Mouse (Mus musculus): ENCODE results near the gene Slc38a4. TPM values are rescaled to one million over a fixed set of nuclear protein-coding genes. Genes with fewer than 3 reads are reported as not detected.

Gene Slc38a4
- polyA plus RNA-seq (2015; fragmentation: Nextera tagmentation; extraction: Ambion mirVana): 2.8 and 5.3 TPM in 2 replicates

DNA sequence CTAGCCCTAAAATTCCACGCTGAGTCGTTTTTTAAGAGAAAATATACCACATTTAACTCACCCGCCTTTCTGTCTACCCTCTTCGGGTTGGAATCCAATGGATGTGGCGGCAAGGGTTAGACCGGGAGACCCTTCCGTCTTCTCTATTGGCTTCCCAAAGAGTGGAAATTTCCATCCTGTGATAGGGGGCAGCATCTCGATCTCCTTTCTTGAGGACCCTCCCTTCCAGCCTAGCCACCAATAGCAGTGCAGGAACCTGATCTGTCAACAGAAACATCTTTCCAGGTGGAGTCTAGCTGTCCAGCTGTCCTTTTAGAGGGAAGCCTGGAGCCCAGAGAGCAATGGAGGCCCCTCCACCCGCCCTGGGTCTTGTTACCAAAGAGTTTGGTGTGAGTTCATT is at the start of gene Slc38a4:
Slc38a4 (minus strand) TSS at position 163 of the 400 bp plus-strand sequence.
- Histone ChIP-seq H3K9me3 (ENCODE audit: control insufficient read depth, low read length) (peaks cover 8% of the 10 kb centered on the region), H3K27ac (ENCODE audit: low read depth, low read length) (no peak within 1 kb of the TSS), H3K4me1 (ENCODE audit: control insufficient read depth, insufficient read depth, low read depth, low read length) (peaks cover 3% of the 10 kb centered on the region; the same call in 1 of the 2 replicates), H3K4me2 (ENCODE audit: low read length) (peak within 1 kb of the TSS; percentile 68), H3K9ac (ENCODE audit: low read depth, low read length) (peak within 1 kb of the TSS; percentile 31), H3K4me3 (ENCODE audit: low read length) (peak within 1 kb of the TSS; percentile 40), H3K27me3 (replicated peaks; ENCODE audit: control insufficient read depth, insufficient read depth, low read length) (no peaks in the 10 kb centered on the region), H3K36me3 (ENCODE audit: control insufficient read depth, insufficient read depth, low read length) (no peaks in the 10 kb centered on the region)
- ATAC-seq: no peak
- 45% methylated on average over 9 of the region's 9 CpGs for WGBS

DNA sequence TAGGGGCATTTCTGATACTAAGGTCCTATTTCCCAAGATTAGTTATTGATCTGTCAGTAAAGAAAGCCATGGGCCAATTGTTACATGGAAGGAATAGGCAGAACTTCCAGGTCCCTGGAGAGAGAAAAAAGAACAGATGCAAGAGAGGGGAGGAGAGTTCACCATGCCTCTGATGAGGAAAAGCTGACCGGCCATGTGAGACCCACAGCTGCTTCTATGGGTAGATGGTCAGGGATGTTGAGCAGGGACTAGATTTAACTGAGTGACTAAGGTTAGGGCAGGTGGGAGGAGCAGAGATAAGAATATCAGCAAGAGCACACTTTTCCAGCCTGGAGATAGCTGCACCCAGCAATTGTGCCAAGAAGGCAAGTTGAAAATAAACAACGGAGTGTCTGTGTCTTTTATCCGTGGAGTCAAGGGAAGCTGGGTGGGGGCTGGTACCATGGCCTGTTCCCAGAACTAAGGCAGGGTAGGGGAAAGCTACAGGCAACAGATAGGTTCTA is 49.2 kb upstream of the Slc38a4 start:
- Histone ChIP-seq H3K27ac (ENCODE audit: low read depth, low read length) (no peak overlapping the region), H3K27me3 (replicated peaks; ENCODE audit: control insufficient read depth, insufficient read depth, low read length) (no peaks in the 10 kb centered on the region), H3K4me1 (ENCODE audit: control insufficient read depth, insufficient read depth, low read depth, low read length) (no peaks in the 10 kb centered on the region), H3K36me3 (ENCODE audit: control insufficient read depth, insufficient read depth, low read length) (no peaks in the 10 kb centered on the region), H3K9ac (ENCODE audit: low read depth, low read length) (no peak overlapping the region), H3K4me3 (ENCODE audit: low read length) (no peak overlapping the region), H3K9me3 (ENCODE audit: control insufficient read depth, low read length) (no peaks in the 10 kb centered on the region), H3K4me2 (ENCODE audit: low read length) (no peak overlapping the region)
- ATAC-seq: no peak
- WGBS: 84% methylated on average over 3 of the region's 3 CpGs

DNA sequence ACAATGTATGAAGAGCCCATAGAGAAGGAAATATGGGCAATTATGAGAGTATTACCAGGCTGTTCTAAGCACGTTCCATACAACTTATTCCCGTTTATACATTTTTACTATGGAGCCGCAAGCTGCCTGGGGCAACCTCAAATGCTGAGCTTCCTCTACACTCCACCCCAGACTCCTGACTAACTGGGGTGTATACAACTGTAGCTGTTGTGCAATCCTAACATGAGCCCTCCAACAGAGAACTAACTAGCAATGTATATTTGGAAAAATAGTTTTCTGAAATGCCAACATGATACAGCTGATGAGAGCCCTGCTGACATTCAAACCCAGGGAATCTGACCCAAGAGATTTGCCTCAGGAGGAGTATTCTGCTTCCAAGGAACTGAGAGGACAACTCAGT is 48.3 kb upstream of the Slc38a4 start:
- no peak overlapping the region for H3K27ac ChIP-seq (ENCODE audit: low read depth, low read length)
- H3K27me3 ChIP-seq (replicated peaks; ENCODE audit: control insufficient read depth, insufficient read depth, low read length): no peaks in the 10 kb centered on the region
- H3K4me3 ChIP-seq (ENCODE audit: low read length): no peak overlapping the region
- whole genome bisulfite sequencing: 84% methylated on average over 3 of the region's 3 CpGs
- H3K9ac ChIP-seq (ENCODE audit: low read depth, low read length): no peak overlapping the region
- H3K9me3 ChIP-seq (ENCODE audit: control insufficient read depth, low read length): no peaks in the 10 kb centered on the region
- no peak for ATAC-seq
- no peaks in the 10 kb centered on the region for H3K36me3 ChIP-seq (ENCODE audit: control insufficient read depth, insufficient read depth, low read length)
- no peak overlapping the region for H3K4me2 ChIP-seq (ENCODE audit: low read length)
- no peaks in the 10 kb centered on the region for H3K4me1 ChIP-seq (ENCODE audit: control insufficient read depth, insufficient read depth, low read depth, low read length)

DNA sequence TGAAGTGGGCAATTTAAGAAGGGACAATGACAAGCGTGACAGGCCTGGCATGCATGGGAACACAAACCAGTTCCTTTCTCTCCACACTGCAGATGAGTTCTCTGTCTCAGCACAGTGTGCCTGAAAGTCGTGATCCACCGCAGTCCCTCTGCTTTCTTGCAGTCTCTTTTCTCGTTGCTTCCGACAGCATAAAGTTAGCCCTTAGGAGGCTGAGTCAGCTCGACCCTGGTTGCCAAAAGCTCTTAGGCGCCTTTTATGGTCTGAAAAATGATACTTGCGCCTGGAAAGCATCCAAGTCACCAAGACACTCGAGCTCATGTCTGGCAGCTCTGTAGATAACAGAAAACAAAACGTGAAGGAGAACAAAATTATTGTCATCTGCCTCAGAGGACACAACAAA is 47.1 kb upstream of the Slc38a4 start:
- no peak overlapping the region for H3K27ac ChIP-seq (ENCODE audit: low read depth, low read length)
- H3K36me3 ChIP-seq (ENCODE audit: control insufficient read depth, insufficient read depth, low read length): no peaks in the 10 kb centered on the region
- WGBS: 64% methylated on average over 10 of the region's 10 CpGs
- H3K27me3 ChIP-seq (replicated peaks; ENCODE audit: control insufficient read depth, insufficient read depth, low read length): no peaks in the 10 kb centered on the region
- no peaks in the 10 kb centered on the region for H3K4me1 ChIP-seq (ENCODE audit: control insufficient read depth, insufficient read depth, low read depth, low read length)
- no peak for ATAC-seq
- no peak overlapping the region for H3K9ac ChIP-seq (ENCODE audit: low read depth, low read length)
- no peak overlapping the region for H3K4me2 ChIP-seq (ENCODE audit: low read length)
- no peaks in the 10 kb centered on the region for H3K9me3 ChIP-seq (ENCODE audit: control insufficient read depth, low read length)
- no peak overlapping the region for H3K4me3 ChIP-seq (ENCODE audit: low read length)

DNA sequence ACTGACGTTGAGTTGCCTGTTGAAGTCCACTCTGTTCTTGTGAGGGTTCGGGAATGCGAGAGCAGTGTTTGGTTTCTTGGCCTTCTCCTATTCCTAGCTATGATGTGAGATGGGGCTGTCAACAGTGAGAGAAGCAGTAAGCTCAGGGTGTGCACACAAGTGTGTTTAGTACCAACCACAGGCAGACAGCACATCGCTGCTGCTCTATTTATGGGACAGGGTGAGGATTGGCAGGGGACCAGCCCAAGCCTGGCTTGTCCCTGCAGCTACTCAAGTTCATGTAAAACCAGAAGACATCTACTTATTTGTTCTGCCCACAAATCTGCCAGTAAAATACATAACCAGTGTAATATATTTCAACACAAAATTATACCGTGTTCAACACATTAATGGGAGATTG is 46.4 kb upstream of the Slc38a4 start:
- Histone ChIP-seq H3K27ac (ENCODE audit: low read depth, low read length) (no peak overlapping the region), H3K9ac (ENCODE audit: low read depth, low read length) (no peak overlapping the region), H3K4me2 (ENCODE audit: low read length) (no peak overlapping the region), H3K27me3 (replicated peaks; ENCODE audit: control insufficient read depth, insufficient read depth, low read length) (no peaks in the 10 kb centered on the region), H3K36me3 (ENCODE audit: control insufficient read depth, insufficient read depth, low read length) (no peaks in the 10 kb centered on the region), H3K4me1 (ENCODE audit: control insufficient read depth, insufficient read depth, low read depth, low read length) (no peaks in the 10 kb centered on the region), H3K9me3 (ENCODE audit: control insufficient read depth, low read length) (no peaks in the 10 kb centered on the region), H3K4me3 (ENCODE audit: low read length) (no peak overlapping the region)
- WGBS: 92% methylated on average over 5 of the region's 5 CpGs
- ATAC-seq: no peak

DNA sequence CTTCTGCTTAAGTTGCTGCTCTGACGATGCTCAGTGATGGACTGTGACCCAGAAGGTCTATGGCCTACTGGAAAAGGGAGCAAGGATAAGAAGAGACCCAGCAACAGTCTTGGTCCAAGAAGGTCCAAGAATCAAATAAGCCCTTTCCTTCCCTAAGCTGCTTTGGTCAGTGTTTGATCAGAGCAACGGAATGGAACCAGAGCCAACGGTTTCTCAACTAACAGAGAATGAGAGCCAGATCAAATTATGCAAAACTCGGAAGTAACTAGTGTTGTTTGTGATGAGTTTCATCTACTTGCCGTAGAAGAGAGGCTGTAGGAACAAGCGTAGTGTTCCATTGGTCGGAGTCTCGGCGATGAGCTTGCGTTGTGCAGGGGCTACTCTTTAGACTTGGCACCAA is 43.3 kb upstream of the Slc38a4 start:
- no peak overlapping the region for H3K27ac ChIP-seq (ENCODE audit: low read depth, low read length)
- H3K27me3 ChIP-seq (replicated peaks; ENCODE audit: control insufficient read depth, insufficient read depth, low read length): no peaks in the 10 kb centered on the region
- no peak overlapping the region for H3K9ac ChIP-seq (ENCODE audit: low read depth, low read length)
- no peak for ATAC-seq
- 97% methylated on average over 10 of the region's 10 CpGs for WGBS
- H3K36me3 ChIP-seq (ENCODE audit: control insufficient read depth, insufficient read depth, low read length): no peaks in the 10 kb centered on the region
- H3K4me2 ChIP-seq (ENCODE audit: low read length): no peak overlapping the region
- H3K9me3 ChIP-seq (ENCODE audit: control insufficient read depth, low read length): no peaks in the 10 kb centered on the region
- no peak overlapping the region for H3K4me3 ChIP-seq (ENCODE audit: low read length)
- no peaks in the 10 kb centered on the region for H3K4me1 ChIP-seq (ENCODE audit: control insufficient read depth, insufficient read depth, low read depth, low read length)

DNA sequence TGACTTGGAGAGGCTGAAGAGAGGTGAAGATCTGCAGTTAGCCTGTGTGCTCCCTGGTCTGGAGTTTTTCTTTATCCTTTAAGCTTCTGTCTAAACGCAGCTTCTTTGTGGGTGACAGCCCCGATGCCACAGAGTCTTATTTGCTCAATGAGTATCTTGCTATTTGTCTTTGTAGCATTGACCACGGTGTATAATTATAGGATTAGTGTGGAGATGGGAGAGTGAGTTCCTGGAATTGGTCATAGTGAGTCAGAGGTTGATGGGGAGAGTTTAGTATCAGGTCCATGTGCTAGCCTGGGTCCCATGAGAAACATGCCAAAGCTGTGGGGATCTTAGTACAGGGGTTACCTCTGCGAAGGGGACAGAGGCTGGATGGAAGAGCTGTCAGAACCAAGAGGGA is 41.8 kb upstream of the Slc38a4 start:
- Histone ChIP-seq H3K27ac (ENCODE audit: low read depth, low read length) (no peak overlapping the region), H3K9ac (ENCODE audit: low read depth, low read length) (no peak overlapping the region), H3K4me2 (ENCODE audit: low read length) (no peak overlapping the region), H3K36me3 (ENCODE audit: control insufficient read depth, insufficient read depth, low read length) (no peaks in the 10 kb centered on the region), H3K27me3 (replicated peaks; ENCODE audit: control insufficient read depth, insufficient read depth, low read length) (no peaks in the 10 kb centered on the region), H3K4me1 (ENCODE audit: control insufficient read depth, insufficient read depth, low read depth, low read length) (no peaks in the 10 kb centered on the region), H3K9me3 (ENCODE audit: control insufficient read depth, low read length) (no peaks in the 10 kb centered on the region), H3K4me3 (ENCODE audit: low read length) (no peak overlapping the region)
- 83% methylated on average over 4 of the region's 4 CpGs for WGBS
- no peak for ATAC-seq

DNA sequence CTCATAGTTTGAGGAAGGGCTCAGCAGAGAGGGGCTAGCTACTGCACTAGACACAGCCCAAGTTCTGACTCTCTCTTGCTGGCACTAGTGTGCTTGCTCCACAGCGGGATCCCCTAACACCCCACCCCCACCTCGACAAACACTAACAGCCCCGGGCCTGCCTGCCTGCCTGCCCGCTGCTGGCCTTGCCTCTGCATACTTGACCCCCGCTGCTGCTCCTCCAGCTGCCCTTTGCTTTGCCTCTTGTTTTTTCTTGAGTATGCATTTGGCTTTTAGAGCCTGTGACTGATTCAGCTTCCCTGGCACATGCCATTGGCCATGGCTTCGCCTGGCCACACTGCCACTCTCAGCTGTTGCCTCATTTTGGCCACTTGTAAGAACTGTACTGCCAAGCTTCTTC is 33.8 kb upstream of the Slc38a4 start:
- Histone ChIP-seq H3K9ac (ENCODE audit: low read depth, low read length) (no peak overlapping the region), H3K4me1 (ENCODE audit: control insufficient read depth, insufficient read depth, low read depth, low read length) (no peaks in the 10 kb centered on the region; the same call in 1 of the 2 replicates), H3K4me3 (ENCODE audit: low read length) (no peak overlapping the region), H3K27ac (ENCODE audit: low read depth, low read length) (no peak overlapping the region), H3K9me3 (ENCODE audit: control insufficient read depth, low read length) (no peaks in the 10 kb centered on the region), H3K4me2 (ENCODE audit: low read length) (peak overlapping the region; percentile 19; the same call in 1 of the 2 replicates), H3K36me3 (ENCODE audit: control insufficient read depth, insufficient read depth, low read length) (no peaks in the 10 kb centered on the region), H3K27me3 (replicated peaks; ENCODE audit: control insufficient read depth, insufficient read depth, low read length) (no peaks in the 10 kb centered on the region)
- 0 out of 2 replicates have a peak, but pooled peaks have one; percentile 50 for ATAC-seq
- WGBS: 13% methylated on average over 5 of the region's 6 CpGs

DNA sequence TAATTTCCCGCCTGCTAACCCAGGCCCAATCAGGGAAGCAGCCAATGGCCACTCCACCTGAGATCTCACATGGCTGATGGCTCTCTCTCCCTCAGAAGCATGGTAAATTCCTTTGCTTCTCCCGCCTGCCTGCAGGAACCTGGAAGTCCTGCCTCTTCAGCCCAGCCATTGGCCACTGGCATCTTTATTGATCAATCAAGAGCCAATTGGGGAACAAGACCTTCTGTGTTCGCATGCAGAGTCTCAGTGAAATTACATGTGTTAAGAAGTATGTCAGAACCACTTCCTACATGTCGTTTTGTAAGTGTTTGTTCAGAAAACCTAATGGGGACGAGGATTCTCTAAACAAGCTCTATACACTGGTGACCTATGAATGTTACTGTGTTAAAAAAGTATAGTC is 30.1 kb upstream of the Slc38a4 start:
- H3K36me3 ChIP-seq (ENCODE audit: control insufficient read depth, insufficient read depth, low read length): no peaks in the 10 kb centered on the region
- H3K27me3 ChIP-seq (replicated peaks; ENCODE audit: control insufficient read depth, insufficient read depth, low read length): no peaks in the 10 kb centered on the region
- peak; percentile 65 for ATAC-seq
- no peaks in the 10 kb centered on the region for H3K9me3 ChIP-seq (ENCODE audit: control insufficient read depth, low read length)
- 54% methylated on average over 5 of the region's 5 CpGs for WGBS
- no peak overlapping the region for H3K9ac ChIP-seq (ENCODE audit: low read depth, low read length)
- peak overlapping the region; percentile 31 for H3K4me2 ChIP-seq (ENCODE audit: low read length)
- H3K27ac ChIP-seq (ENCODE audit: low read depth, low read length): no peak overlapping the region
- no peaks in the 10 kb centered on the region; the same call in 1 of the 2 replicates for H3K4me1 ChIP-seq (ENCODE audit: control insufficient read depth, insufficient read depth, low read depth, low read length)
- H3K4me3 ChIP-seq (ENCODE audit: low read length): no peak overlapping the region

DNA sequence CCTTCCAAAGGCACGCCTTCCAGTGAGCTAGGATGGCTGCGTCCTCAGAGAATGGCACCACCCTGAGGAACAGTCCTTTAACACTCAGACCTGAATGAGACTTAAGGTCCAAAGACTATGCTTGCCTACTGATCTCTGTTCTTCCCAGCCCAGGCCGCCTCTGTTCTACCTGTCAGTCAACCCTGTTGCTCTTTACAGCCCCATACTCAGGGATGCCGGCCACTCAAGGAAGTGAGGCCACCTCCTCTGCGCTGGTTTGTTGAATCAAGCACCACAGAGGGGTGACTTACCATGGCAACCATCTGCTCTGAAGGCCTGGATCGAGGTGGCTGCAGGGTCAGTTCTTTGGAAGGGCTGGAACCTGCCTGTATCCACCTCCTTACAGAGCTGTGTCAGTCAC is 21.9 kb upstream of the Slc38a4 start:
- WGBS: 84% methylated on average over 6 of the region's 6 CpGs
- H3K27ac ChIP-seq (ENCODE audit: low read depth, low read length): no peak overlapping the region
- H3K9me3 ChIP-seq (ENCODE audit: control insufficient read depth, low read length): no peaks in the 10 kb centered on the region
- no peak overlapping the region for H3K9ac ChIP-seq (ENCODE audit: low read depth, low read length)
- no peak for ATAC-seq
- H3K4me1 ChIP-seq (ENCODE audit: control insufficient read depth, insufficient read depth, low read depth, low read length): no peaks in the 10 kb centered on the region
- no peak overlapping the region for H3K4me2 ChIP-seq (ENCODE audit: low read length)
- H3K27me3 ChIP-seq (replicated peaks; ENCODE audit: control insufficient read depth, insufficient read depth, low read length): no peaks in the 10 kb centered on the region
- no peak overlapping the region for H3K4me3 ChIP-seq (ENCODE audit: low read length)
- no peaks in the 10 kb centered on the region for H3K36me3 ChIP-seq (ENCODE audit: control insufficient read depth, insufficient read depth, low read length)

Data from hindbrain, embryonic 16.5 days (tissue).